Mouse (Mus musculus): ENCODE results near the gene Olfr639. TPM values are rescaled to one million over a fixed set of nuclear protein-coding genes. Genes with fewer than 3 reads are reported as not detected.
"Not testable (repeated sequence)": the region's sequence is repeated elsewhere in the genome, so short reads cannot be mapped to it uniquely, and the experiment has no call there.

Gene Olfr639
- polyA plus RNA-seq, 1 experiment from 2014 or later: 0.04 TPM

DNA sequence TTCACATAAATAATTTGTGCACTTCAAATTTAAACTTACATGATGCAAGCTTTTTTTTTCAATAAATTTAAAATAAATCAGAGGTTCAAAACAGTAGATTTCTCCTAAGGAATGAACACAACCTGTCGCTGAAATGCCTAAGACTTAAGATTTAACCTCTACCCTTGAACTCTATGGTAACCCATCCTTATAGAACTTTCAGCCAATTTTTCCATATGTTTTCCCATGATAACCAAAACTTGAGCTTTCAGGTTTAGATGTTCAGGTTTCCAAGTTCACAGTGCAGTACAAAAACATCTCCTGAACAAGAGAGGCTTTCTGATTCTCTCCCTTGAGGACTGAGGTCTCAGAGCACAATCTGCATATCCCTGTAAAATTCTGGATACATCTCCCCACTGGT, 46.3 kb downstream of the Olfr639 start, which contains the start of gene Olfr635:
Olfr635 (plus strand) TSS at position 301 of the 400 bp plus-strand sequence.
- Histone ChIP-seq H3K9me3 (no peaks in the 10 kb centered on the region), H3K36me3 (replicated peaks) (no peaks in the 10 kb centered on the region), H3K27ac (no peak within 1 kb of the TSS), H3K27me3 (no peaks in the 10 kb centered on the region), H3K4me1 (no peaks in the 10 kb centered on the region), H3K4me2 (no peak within 1 kb of the TSS), H3K9ac (no peak within 1 kb of the TSS), H3K4me3 (replicated peaks) (no peak within 1 kb of the TSS)
- 86% methylated on average over 1 of the region's 1 CpGs for WGBS
- ATAC-seq (ENCODE audit: low FRiP score): no peak

DNA sequence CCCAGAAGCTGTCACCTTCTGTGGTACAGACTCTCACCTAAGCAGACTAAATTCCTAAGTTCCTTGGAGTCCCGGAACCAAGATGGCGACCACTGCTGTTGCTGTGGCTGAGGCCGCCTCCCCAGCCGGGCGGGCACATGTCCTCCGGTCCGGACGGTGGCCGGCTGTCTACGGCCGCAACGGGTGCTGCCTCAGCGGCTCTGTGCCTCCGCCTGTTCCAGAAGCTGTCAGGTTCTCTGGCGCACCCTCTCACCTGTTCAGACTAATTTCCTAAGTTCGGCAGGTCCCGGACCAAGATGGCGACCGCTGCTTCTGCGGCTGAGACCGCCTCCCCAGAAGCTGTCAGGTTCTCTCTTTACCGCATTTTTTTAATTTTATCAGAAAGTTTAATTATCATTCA, 50.2 kb downstream of the Olfr639 start:
- H3K27ac ChIP-seq; H3K4me3 ChIP-seq (replicated peaks); H3K4me2 ChIP-seq; H3K4me1 ChIP-seq; H3K9ac ChIP-seq; ATAC-seq (ENCODE audit: low FRiP score); H3K9me3 ChIP-seq; H3K36me3 ChIP-seq (replicated peaks); H3K27me3 ChIP-seq: not testable (repeated sequence)
- 96% methylated on average over 22 of the region's 22 CpGs for WGBS

Other genes with a start within 250 kb of the Olfr639 start
- gene Olfr69, start 245.7 kb downstream of the Olfr639 start, polyA plus RNA-seq (2016; fragmentation: Nextera tagmentation; extraction: Ambion mirVana): not detected in 2 replicates
- not detected in 2 replicates for gene Olfr68, start 237.6 kb downstream of the Olfr639 start, polyA plus RNA-seq (2016; fragmentation: Nextera tagmentation; extraction: Ambion mirVana)
- gene Olfr67, start 225.5 kb downstream of the Olfr639 start, polyA plus RNA-seq (2016; fragmentation: Nextera tagmentation; extraction: Ambion mirVana): not detected in 2 replicates
- gene Hbb-bt, start 203.3 kb downstream of the Olfr639 start, polyA plus RNA-seq (2016; fragmentation: Nextera tagmentation; extraction: Ambion mirVana): 599 and 788 TPM in 2 replicates
- 465 and 620 TPM in 2 replicates for gene Hbb-bs, start 189.2 kb downstream of the Olfr639 start, polyA plus RNA-seq (2016; fragmentation: Nextera tagmentation; extraction: Ambion mirVana)
- gene Hbb-bh2, start 176.8 kb downstream of the Olfr639 start, polyA plus RNA-seq (2016; fragmentation: Nextera tagmentation; extraction: Ambion mirVana): 0.50 TPM in 1 of 2 replicates, not detected in the other
- 427 and 624 TPM in 2 replicates for gene Hbb-bh1, start 174.1 kb downstream of the Olfr639 start, polyA plus RNA-seq (2016; fragmentation: Nextera tagmentation; extraction: Ambion mirVana)
- 6,398 and 8,559 TPM in 2 replicates for gene Hbb-y, start 164.1 kb downstream of the Olfr639 start, polyA plus RNA-seq (2016; fragmentation: Nextera tagmentation; extraction: Ambion mirVana)
- not detected in 2 replicates for gene Olfr66, start 131.1 kb downstream of the Olfr639 start, polyA plus RNA-seq (2016; fragmentation: Nextera tagmentation; extraction: Ambion mirVana)
- not detected in 2 replicates for gene Olfr64, start 122.8 kb downstream of the Olfr639 start, polyA plus RNA-seq (2016; fragmentation: Nextera tagmentation; extraction: Ambion mirVana)
- gene Olfr65, start 113.8 kb downstream of the Olfr639 start, polyA plus RNA-seq (2016; fragmentation: Nextera tagmentation; extraction: Ambion mirVana): not detected in 2 replicates
- not detected in 2 replicates for gene Olfr631, start 88.5 kb downstream of the Olfr639 start, polyA plus RNA-seq (2016; fragmentation: Nextera tagmentation; extraction: Ambion mirVana)
- gene Olfr632, start 83.0 kb downstream of the Olfr639 start, polyA plus RNA-seq (2016; fragmentation: Nextera tagmentation; extraction: Ambion mirVana): not detected in 2 replicates
- not detected in 2 replicates for gene Olfr633, start 72.9 kb downstream of the Olfr639 start, polyA plus RNA-seq (2016; fragmentation: Nextera tagmentation; extraction: Ambion mirVana)
- gene Olfr635, start 46.2 kb downstream of the Olfr639 start, polyA plus RNA-seq (2016; fragmentation: Nextera tagmentation; extraction: Ambion mirVana): not detected in 2 replicates
- gene Olfr638, start 18.6 kb downstream of the Olfr639 start, polyA plus RNA-seq (2016; fragmentation: Nextera tagmentation; extraction: Ambion mirVana): not detected in 2 replicates
- not detected in 2 replicates for gene Olfr640, start 8.3 kb upstream of the Olfr639 start, polyA plus RNA-seq (2016; fragmentation: Nextera tagmentation; extraction: Ambion mirVana)
- gene Olfr641, start 18.1 kb upstream of the Olfr639 start, polyA plus RNA-seq (2016; fragmentation: Nextera tagmentation; extraction: Ambion mirVana): not detected in 2 replicates
- gene Olfr642, start 35.4 kb upstream of the Olfr639 start, polyA plus RNA-seq (2016; fragmentation: Nextera tagmentation; extraction: Ambion mirVana): not detected in 2 replicates
- gene 4930516K23Rik, start 44.1 kb upstream of the Olfr639 start, polyA plus RNA-seq (2016; fragmentation: Nextera tagmentation; extraction: Ambion mirVana): not detected in 2 replicates
- not detected in 2 replicates for gene Olfr644, start 54.6 kb upstream of the Olfr639 start, polyA plus RNA-seq (2016; fragmentation: Nextera tagmentation; extraction: Ambion mirVana)
- gene Olfr645, start 68.2 kb upstream of the Olfr639 start, polyA plus RNA-seq (2016; fragmentation: Nextera tagmentation; extraction: Ambion mirVana): not detected in 2 replicates
- gene Olfr646, start 87.6 kb upstream of the Olfr639 start, polyA plus RNA-seq (2016; fragmentation: Nextera tagmentation; extraction: Ambion mirVana): not detected in 2 replicates
- gene Ubqln5, start 112.5 kb upstream of the Olfr639 start, polyA plus RNA-seq (2016; fragmentation: Nextera tagmentation; extraction: Ambion mirVana): not detected in 2 replicates
- gene Olfr643, start 120.1 kb upstream of the Olfr639 start, polyA plus RNA-seq (2016; fragmentation: Nextera tagmentation; extraction: Ambion mirVana): not detected in 2 replicates
- gene Ubqln3, start 126.0 kb upstream of the Olfr639 start, polyA plus RNA-seq (2016; fragmentation: Nextera tagmentation; extraction: Ambion mirVana): not detected in 2 replicates
- not detected in 2 replicates for gene Ubqlnl, start 133.3 kb upstream of the Olfr639 start, polyA plus RNA-seq (2016; fragmentation: Nextera tagmentation; extraction: Ambion mirVana)
- not detected in 2 replicates for gene Olfm5, start 147.5 kb upstream of the Olfr639 start, polyA plus RNA-seq (2016; fragmentation: Nextera tagmentation; extraction: Ambion mirVana)
- 0.41 and 0.51 TPM in 2 replicates for gene Olfr648, start 166.1 kb upstream of the Olfr639 start, polyA plus RNA-seq (2016; fragmentation: Nextera tagmentation; extraction: Ambion mirVana)
- gene Olfr649, start 178.7 kb upstream of the Olfr639 start, polyA plus RNA-seq (2016; fragmentation: Nextera tagmentation; extraction: Ambion mirVana): not detected in 2 replicates
- gene Trim6, start 201.5 kb upstream of the Olfr639 start, polyA plus RNA-seq (2016; fragmentation: Nextera tagmentation; extraction: Ambion mirVana): 0.62 and 1.1 TPM in 2 replicates
- 0.53 and 1.1 TPM in 2 replicates for gene Trim34a, start 227.2 kb upstream of the Olfr639 start, polyA plus RNA-seq (2016; fragmentation: Nextera tagmentation; extraction: Ambion mirVana)